Mouse (Mus musculus) small intestine, adult 2 months (tissue): Measurements from ENCODE around the gene Gm28308.

Experiments
- CTCF ChIP-seq: fragments of 200-500 bp; IDR thresholded peaks from 2 replicates; pipeline ENCODE4 v1.5.1; 2012; ENCODE audit warnings: low read depth, mild to moderate bottlenecking, control low read depth, inconsistent platforms, low read length, moderate library complexity, mixed read lengths; ENCODE audit not compliant: insufficient replicate concordance, insufficient read length; ENCODE audit errors: extremely low read depth
- POLR2A ChIP-seq: fragments of 200-500 bp; IDR thresholded peaks from 2 replicates; pipeline ENCODE4 v1.6.1; 2012; ENCODE audit warnings: low read depth, mild to moderate bottlenecking, control low read depth, inconsistent platforms, low read length, moderate library complexity

- TF ChIP-seq POLR2A: no peak
- TF ChIP-seq CTCF: no peak
Measured at GRCm38 (mm10) chr6:52138576-52138975, 74.6 kb downstream of the Gm28308 start.
